Mouse (Mus musculus): Measurements from ENCODE around the gene Ddx23.

- TF ChIP-seq GATA1 (IDR thresholded peaks at IDR 0.05; ENCODE audit: borderline replicate concordance, low read length) (no peak), FLI1 (IDR thresholded peaks at IDR 0.05; ENCODE audit: low read length) (no peak)
These were observed 22.5 kb downstream of the Ddx23 start for GRCm38 (mm10) chr15:98640157-98640556.

All from megakaryocyte, embryonic 14.5 days (primary cell).